In genomic region chr12:108915893-108916292, GRCm38 (mm10) we compare ENCODE assay signal across 9 mouse cellular contexts. TPM values are rescaled to one million over a fixed set of nuclear protein-coding genes. Genes with fewer than 3 reads are reported as not detected.
DNase-seq lines count a peak whose midpoint lies in the region; ATAC-seq and TF ChIP-seq lines count a peak whose summit lies in the region.
"Had no signal": no experiment of that assay in that cellular context is flagged by ENCODE, and none has a peak within 500 bp of the region (broad histone marks: within the 10 kb centered on the region; RNA-seq: fewer than 3 reads in every experiment).

No protein-coding gene starts in this region.

- H3K27me3 ChIP-seq in kidney, postnatal 0 days (ENCODE audit: insufficient read depth, low read length) = no peaks in the 10 kb centered on the region
- 0 out of 2 replicates have a peak, but pooled peaks cover 4% of the 10 kb centered on the region for H3K27me3 ChIP-seq in forebrain, embryonic 13.5 days
- no peaks in the 10 kb centered on the region for H3K27me3 ChIP-seq in neural tube, embryonic 13.5 days
- H3K27me3 ChIP-seq: heart, embryonic 13.5 days had no signal

- H3K27ac ChIP-seq in kidney, postnatal 0 days = no peak overlapping the region
- no peak overlapping the region for H3K27ac ChIP-seq in forebrain, embryonic 13.5 days
- peak overlapping the region; percentile 56 for H3K27ac ChIP-seq in neural tube, embryonic 13.5 days (replicated peaks)
- H3K27ac ChIP-seq: heart, embryonic 13.5 days had no signal

- TF ChIP-seq CTCF in kidney, postnatal 0 days (IDR thresholded peaks at IDR 0.05; ENCODE audit: low read depth) = no peak

- ATAC-seq in kidney, postnatal 0 days (replicated peaks; ENCODE audit: low FRiP score, low read depth) = peak; percentile 53; the same call in 1 of the 2 replicates
- peak; percentile 76 for ATAC-seq in forebrain, embryonic 13.5 days
- peak; percentile 62 for ATAC-seq in neural tube, embryonic 13.5 days (ENCODE audit: low read depth)

- no peak overlapping the region for H3K4me2 ChIP-seq in kidney, postnatal 0 days (ENCODE audit: low read length)
- no peak overlapping the region for H3K4me2 ChIP-seq in forebrain, embryonic 13.5 days
- H3K4me2 ChIP-seq in neural tube, embryonic 13.5 days = peak overlapping the region; percentile 16; the same call in 1 of the 2 replicates
- H3K4me2 ChIP-seq: heart, embryonic 13.5 days had no signal

- H3K4me3 ChIP-seq in kidney, postnatal 0 days (replicated peaks; ENCODE audit: low read depth, low read length) = no peak overlapping the region
- H3K4me3 ChIP-seq in forebrain, embryonic 13.5 days = no peak overlapping the region
- H3K4me3 ChIP-seq in neural tube, embryonic 13.5 days = no peak overlapping the region
- H3K4me3 ChIP-seq: heart, embryonic 13.5 days had no signal

- H3K9me3 ChIP-seq in kidney, postnatal 0 days (replicated peaks; ENCODE audit: low read length) = no peaks in the 10 kb centered on the region
- H3K9me3 ChIP-seq in forebrain, embryonic 13.5 days (replicated peaks) = no peaks in the 10 kb centered on the region
- no peaks in the 10 kb centered on the region for H3K9me3 ChIP-seq in neural tube, embryonic 13.5 days
- H3K9me3 ChIP-seq: heart, embryonic 13.5 days had no signal

- peak; percentile 92 for DNase-seq in kidney, postnatal 0 days (ENCODE audit: low spot score)
- no peak for DNase-seq in kidney, adult 18-20 months
- DNase-seq in layer of hippocampus, postnatal 36 days = peak; percentile 67 to 72
- DNase-seq in testis, postnatal 10 days (ENCODE audit: low spot score) = no peak
- DNase-seq in testis, postnatal 14 days (ENCODE audit: low spot score) = no peak
- DNase-seq in cerebellum, adult 18-20 months = no peak

- peaks cover 10% of the 10 kb centered on the region; the same call in 1 of the 2 replicates for H3K4me1 ChIP-seq in kidney, postnatal 0 days (replicated peaks; ENCODE audit: insufficient read depth, low read length)
- H3K4me1 ChIP-seq in forebrain, embryonic 13.5 days = peaks cover 76% of the 10 kb centered on the region
- H3K4me1 ChIP-seq in neural tube, embryonic 13.5 days (replicated peaks) = peaks cover 86% of the 10 kb centered on the region
- H3K4me1 ChIP-seq: heart, embryonic 13.5 days had no signal

- H3K36me3 ChIP-seq in kidney, postnatal 0 days (ENCODE audit: insufficient read depth, low read length) = no peaks in the 10 kb centered on the region
- H3K36me3 ChIP-seq in forebrain, embryonic 13.5 days (ENCODE audit: poor library complexity, severe bottlenecking) = no peaks in the 10 kb centered on the region
- H3K36me3 ChIP-seq in neural tube, embryonic 13.5 days = no peaks in the 10 kb centered on the region
- H3K36me3 ChIP-seq: heart, embryonic 13.5 days had no signal

- H3K9ac ChIP-seq in kidney, postnatal 0 days (ENCODE audit: low read depth, low read length) = no peak overlapping the region
- H3K9ac ChIP-seq in forebrain, embryonic 13.5 days = no peak overlapping the region
- 0 out of 2 replicates have a peak overlapping the region, but pooled peaks have one; percentile 41 for H3K9ac ChIP-seq in neural tube, embryonic 13.5 days
- H3K9ac ChIP-seq: heart, embryonic 13.5 days had no signal

- WGBS in kidney, postnatal 0 days = 29% methylated on average over 6 of the region's 6 CpGs
- 9% methylated on average over 6 of the region's 6 CpGs for WGBS in forebrain, embryonic 13.5 days
- WGBS in neural tube, embryonic 13.5 days = 10% methylated on average over 6 of the region's 6 CpGs

RNA-seq across cellular contexts. Expression of gene Wars, which starts 21.9 kb away (rescaled TPM):
- polyA plus RNA-seq in kidney, postnatal 0 days (2015; fragmentation: Nextera tagmentation; extraction: Ambion mirVana) = 67.3 and 72.7 TPM in 2 replicates
- polyA plus RNA-seq in forebrain, embryonic 13.5 days (2015; fragmentation: Nextera tagmentation; extraction: Ambion mirVana) = 103 and 111 TPM in 2 replicates
- total RNA-seq in layer of hippocampus, postnatal 36 days (2021) = 10 to 100 TPM; 83.6 to 85.6 TPM
- 108 and 109 TPM in 2 replicates for polyA plus RNA-seq in neural tube, embryonic 13.5 days (2015; fragmentation: Nextera tagmentation; extraction: Ambion mirVana)

RNA-seq across cellular contexts. Expression of gene Wdr25, which starts 22.5 kb away (rescaled TPM):
- 5.3 and 6.6 TPM in 2 replicates for polyA plus RNA-seq in kidney, postnatal 0 days (2015; fragmentation: Nextera tagmentation; extraction: Ambion mirVana)
- 9.9 and 10.4 TPM in 2 replicates for polyA plus RNA-seq in forebrain, embryonic 13.5 days (2015; fragmentation: Nextera tagmentation; extraction: Ambion mirVana)
- total RNA-seq in layer of hippocampus, postnatal 36 days (2021) = 10 to 100 TPM; 13.0 to 14.6 TPM
- 6.5 and 7.4 TPM in 2 replicates for polyA plus RNA-seq in neural tube, embryonic 13.5 days (2015; fragmentation: Nextera tagmentation; extraction: Ambion mirVana)

Comparison
In these comparisons a context has a peak if more than half of its experiments do, and no peak if none do; other contexts are left out.
1. DNase-seq: peak in kidney, postnatal 0 days (single experiment) and layer of hippocampus, postnatal 36 days (2 of 2); none in kidney, adult 18-20 months (single experiment), testis, postnatal 10 days (single experiment), testis, postnatal 14 days (single experiment) and cerebellum, adult 18-20 months (0 of 2).
2. Peak in every context shown above with its lines, with median percentiles within 50 percentile points of each other: ATAC-seq.